Mouse (Mus musculus) liver, adult (tissue): ENCODE data around the gene Stat6.
A peak's percentile ranks its signal among the peaks of the same experiment; 100 is the strongest.

Experiments
- GATA4 ChIP-seq: IDR thresholded peaks from 2 replicates; pipeline ENCODE4 v1.6.1; 2014; ENCODE audit warnings: mild to moderate bottlenecking, low read length; ENCODE audit not compliant: insufficient replicate concordance

Gene Stat6

GRCm38 (mm10) chr10:127659551-127659950 is 16.8 kb downstream of the Stat6 start:
- no peak for TF ChIP-seq GATA4

GRCm38 (mm10) chr10:127661291-127661914 is 18.6 kb downstream of the Stat6 start:
- TF ChIP-seq GATA4: no peak

- no peak for TF ChIP-seq GATA4
Observed at GRCm38 (mm10) chr10:127661915-127662663, 19.3 kb downstream of the Stat6 start.

- TF ChIP-seq GATA4: no peak
Observed at GRCm38 (mm10) chr10:127662666-127663253, 20.0 kb downstream of the Stat6 start.

GRCm38 (mm10) chr10:127663590-127663989 is 20.8 kb downstream of the Stat6 start:
- TF ChIP-seq GATA4: no peak

GRCm38 (mm10) chr10:127664166-127664565 is 21.4 kb downstream of the Stat6 start:
- TF ChIP-seq GATA4: no peak

- no peak for TF ChIP-seq GATA4
Observed at GRCm38 (mm10) chr10:127664891-127665290, 22.1 kb downstream of the Stat6 start.

- no peak for TF ChIP-seq GATA4
Observed at GRCm38 (mm10) chr10:127665366-127666181, 22.8 kb downstream of the Stat6 start.

- peak; percentile 22; the same call in 1 of the 2 replicates for TF ChIP-seq GATA4
Observed at GRCm38 (mm10) chr10:127666501-127667268, 23.9 kb downstream of the Stat6 start, which contains the start of gene Nemp1. Gene Nemp1, plus strand, starts transcription at chr10:127666901.

GRCm38 (mm10) chr10:127667269-127668092 is 24.7 kb downstream of the Stat6 start:
- TF ChIP-seq GATA4: no peak

GRCm38 (mm10) chr10:127668093-127669050 is 25.6 kb downstream of the Stat6 start, which contains the start of gene Nab2:
Gene Nab2, minus strand, starts transcription at chr10:127668568.
- no peak for TF ChIP-seq GATA4

GRCm38 (mm10) chr10:127669170-127669569 is 26.4 kb downstream of the Stat6 start:
- TF ChIP-seq GATA4: no peak
